Mouse (Mus musculus) left cerebral cortex, adult 11 months (tissue): ENCODE measurements at regions not wholly inside any gene's neighbourhood (a gene's known extent, or its start where the extent isn't known, plus 50 kb on each side); places are given as distances from the start of the nearest gene placed in this dataset.

ENCODE experiments used
- DNase-seq: peaks from one replicate; pipeline ENCODE4 v3.0.0; 2022; ENCODE audit warnings: low spot score

DNA sequence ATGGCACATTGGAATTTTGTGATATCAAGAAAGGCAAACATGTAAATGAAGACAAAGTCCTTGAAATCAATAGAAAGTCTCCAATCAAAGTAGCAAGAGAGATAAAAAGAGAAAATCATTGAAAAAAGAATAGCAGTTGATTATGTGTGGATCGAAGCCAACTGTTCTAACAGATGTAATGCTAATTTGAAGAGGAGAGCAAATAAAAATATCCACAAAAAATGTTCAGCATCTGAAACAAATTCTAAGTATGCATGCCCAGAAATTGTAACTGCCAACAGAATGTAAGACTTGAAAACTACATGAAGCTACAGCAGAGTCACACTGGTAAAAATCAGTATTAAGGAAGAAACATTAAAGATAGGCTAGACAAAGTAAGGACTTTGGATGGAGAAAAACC, 587.2 kb upstream of the Galntl6 start:
- peak; percentile 3 for DNase-seq

DNA sequence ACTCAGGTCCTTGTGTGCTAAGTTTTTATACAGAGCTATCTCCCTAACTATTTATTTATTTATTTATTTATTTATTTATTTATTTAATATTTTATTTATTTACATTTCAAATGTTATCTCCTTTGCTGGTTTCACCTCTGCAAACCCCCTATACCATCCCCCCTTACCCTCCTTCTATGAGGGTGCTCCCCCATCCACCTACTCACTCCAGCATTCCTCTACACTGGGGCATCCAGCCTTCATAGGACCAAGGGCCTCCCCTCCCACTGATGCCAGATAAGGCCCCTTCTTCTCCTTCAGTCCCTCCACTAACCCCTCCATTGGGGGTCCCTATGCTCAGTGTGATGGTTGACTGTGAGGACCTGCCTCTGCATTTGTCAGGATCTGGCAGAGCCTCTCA, 579.0 kb upstream of the Galntl6 start:
- no peak for DNase-seq

DNA sequence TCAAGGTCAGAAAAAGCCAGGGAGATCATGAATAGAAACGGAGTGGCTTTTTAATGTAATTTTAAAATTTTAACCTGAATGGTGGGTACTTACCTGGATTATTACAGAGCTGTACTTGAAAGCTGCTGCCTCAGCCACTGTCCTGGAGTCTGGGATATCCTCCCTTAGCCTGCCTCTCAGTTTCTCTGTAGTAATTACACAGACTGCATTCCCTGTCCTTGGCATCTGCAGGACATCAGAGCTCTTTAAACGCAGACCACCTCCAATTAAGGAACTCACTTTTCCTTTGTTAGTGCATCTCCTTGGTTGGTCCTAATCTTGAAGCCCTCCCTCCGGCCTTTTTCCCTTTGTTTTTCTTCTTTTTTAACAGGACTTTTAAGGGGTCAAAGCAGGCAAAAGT, 565.8 kb upstream of the Galntl6 start:
- no peak for DNase-seq

DNA sequence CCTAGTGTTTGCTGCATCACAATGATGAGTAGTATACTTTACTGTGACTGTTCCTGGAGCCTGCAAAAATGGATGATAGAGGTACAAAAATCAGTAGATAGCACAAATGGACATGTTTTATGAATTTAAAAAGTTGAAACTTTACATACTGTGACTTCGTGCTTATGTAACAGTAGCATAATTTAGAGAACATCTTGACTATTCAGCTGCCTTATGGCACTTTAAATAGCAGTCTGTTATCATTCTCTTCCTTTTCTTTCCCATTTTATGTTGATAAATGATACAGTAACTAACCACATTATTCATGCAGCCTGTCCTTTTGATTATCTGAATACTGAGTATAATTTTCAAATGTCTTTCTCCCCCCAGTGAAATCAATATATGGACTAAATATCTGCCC, 561.8 kb upstream of the Galntl6 start:
- DNase-seq, result peak; percentile 5

DNA sequence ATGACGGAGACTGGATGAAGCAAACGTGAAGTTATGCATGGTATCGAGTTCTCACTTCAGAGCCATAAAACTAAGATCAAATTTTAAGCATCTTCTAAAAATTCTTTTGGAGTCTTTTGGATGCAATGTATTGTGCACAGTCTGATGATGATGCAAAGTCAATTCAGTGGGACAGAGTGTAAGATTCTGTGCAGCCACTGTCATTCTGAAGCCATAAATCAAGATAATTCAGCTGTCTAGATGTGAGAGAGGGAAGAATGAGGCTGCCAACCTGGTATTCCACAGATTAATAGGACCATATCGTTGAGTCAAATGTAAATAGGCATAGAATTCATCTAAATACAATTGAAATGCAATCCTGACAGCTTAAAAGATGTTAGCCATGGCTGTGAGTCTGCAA, 536.2 kb upstream of the Galntl6 start:
- no peak for DNase-seq

DNA sequence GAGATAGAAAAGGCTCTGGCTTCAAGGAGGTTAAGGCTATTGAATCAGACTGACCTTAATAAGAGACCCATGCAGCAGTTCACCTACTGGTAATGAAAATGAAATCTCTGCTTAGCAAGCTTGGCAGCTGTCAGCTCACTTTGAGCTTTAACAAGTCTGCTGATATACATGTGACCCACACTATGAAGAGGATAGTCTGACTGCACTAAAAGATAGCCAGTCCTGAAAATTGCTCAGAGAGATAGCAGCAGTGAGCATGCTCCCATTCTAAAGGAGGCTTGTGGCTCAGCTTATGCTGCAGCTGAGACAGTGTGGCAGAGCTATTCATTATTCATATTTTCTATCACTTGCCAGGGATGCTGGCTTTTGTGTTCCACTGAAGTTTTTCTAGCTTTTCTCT, 491.2 kb upstream of the Galntl6 start:
- DNase-seq, result no peak

DNA sequence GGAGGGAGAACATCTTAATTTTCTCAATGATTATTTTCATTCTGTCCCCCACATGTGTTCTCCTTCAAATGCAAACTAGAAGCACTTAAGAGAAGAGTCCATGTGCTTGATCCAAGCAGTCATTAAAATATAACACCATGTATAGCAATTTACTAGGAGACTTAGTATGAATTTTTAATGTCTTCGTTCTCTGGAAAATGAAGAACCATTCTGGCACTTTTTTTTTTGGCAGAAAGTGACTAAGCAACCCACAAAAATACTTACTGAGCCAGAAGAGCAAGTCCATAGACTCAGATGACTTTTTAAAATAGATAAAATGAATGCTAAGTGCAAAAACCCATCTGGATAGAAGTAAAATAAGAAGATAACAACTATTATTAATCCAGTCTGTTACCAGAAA, 477.3 kb upstream of the Galntl6 start:
- DNase-seq, result no peak

DNA sequence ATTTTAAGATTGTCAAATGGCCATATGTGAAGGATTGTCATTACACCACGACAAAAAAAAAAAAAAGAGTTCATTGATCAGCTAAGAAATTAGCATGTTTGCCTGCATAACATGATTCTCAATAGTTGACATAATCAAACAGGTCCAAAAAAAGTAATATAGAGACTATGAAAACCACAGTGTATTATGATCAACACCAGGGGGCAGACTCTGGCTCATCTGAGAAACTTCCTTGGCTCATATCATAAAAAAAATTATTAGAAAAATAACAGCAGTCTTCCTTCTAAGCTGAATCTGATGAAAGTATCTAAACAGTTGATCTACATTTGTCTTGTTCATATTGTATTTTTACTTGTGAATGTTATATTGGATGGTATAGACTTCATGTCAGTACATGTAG, 472.3 kb upstream of the Galntl6 start:
- DNase-seq, result no peak

DNA sequence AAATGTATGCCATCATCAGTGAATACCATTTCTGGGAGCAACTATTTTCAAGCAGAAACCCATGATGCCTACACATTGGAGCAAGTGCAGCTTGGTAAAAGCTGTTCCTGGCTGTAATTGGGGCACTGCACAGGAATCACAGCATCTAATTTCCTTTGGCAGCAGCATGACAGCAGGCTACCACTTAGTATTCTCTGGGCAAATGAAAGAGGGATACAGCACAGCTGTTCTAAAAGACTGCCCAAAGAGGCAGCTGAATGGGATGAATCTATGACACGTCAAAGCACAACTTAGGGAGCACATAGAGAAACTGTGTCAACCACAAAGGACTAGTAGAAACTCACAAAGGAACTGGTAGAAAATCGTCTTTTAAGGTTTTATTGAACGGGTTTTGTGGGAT, 440.5 kb upstream of the Galntl6 start:
- peak; percentile 13 for DNase-seq

DNA sequence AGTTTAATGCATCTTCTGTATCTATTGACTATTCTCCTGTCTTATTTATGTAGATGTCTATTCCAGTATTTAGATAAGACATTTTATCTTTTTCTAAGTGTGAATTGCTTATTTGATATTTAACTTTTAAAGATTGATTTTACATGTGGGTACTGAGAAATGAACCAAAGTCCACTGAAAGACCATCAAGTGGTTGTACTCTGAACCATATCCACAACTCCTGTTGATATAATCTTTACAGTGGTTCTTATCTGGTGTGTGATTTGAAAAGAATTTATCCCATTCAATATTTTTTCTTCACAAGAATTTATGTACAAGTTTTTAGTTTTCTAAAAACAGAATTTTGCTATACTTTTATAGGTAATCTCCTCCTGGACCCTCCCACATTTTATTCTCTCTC, 422.6 kb upstream of the Galntl6 start:
- no peak for DNase-seq
